Mouse (Mus musculus) mature B cell (primary cell): ENCODE measurements around the gene Rnf168.

ENCODE experiments used
- in situ Hi-C: fragments of 300-500 bp; cut with MboI; formaldehyde crosslinking; loops from 2 replicates; pipeline ENCODE4 v1.14.3; 2019

The Rnf168 gene

GRCm38 (mm10) chr16:32316601-32317000, 39.3 kb downstream of the Rnf168 start:
- in situ Hi-C loops, result no loop called here

GRCm38 (mm10) chr16:32323953-32324352, 46.7 kb downstream of the Rnf168 start:
- in situ Hi-C loops, result no loop called here

- in situ Hi-C loops, result no loop called here
Measured at GRCm38 (mm10) chr16:32330876-32331670, 53.8 kb downstream of the Rnf168 start.

- in situ Hi-C loops, result no loop called here
Measured at GRCm38 (mm10) chr16:32332040-32332555, 54.8 kb downstream of the Rnf168 start, which contains the start of gene Ubxn7. Gene Ubxn7 (plus strand): TSS chr16:32332257.

GRCm38 (mm10) chr16:32332556-32333511, 55.6 kb downstream of the Rnf168 start:
- in situ Hi-C loops, result no loop called here

- in situ Hi-C loops, result no loop called here
Measured at GRCm38 (mm10) chr16:32335146-32335545, 57.9 kb downstream of the Rnf168 start.

GRCm38 (mm10) chr16:32336026-32336780, 58.9 kb downstream of the Rnf168 start:
- in situ Hi-C loops, result no loop called here

GRCm38 (mm10) chr16:32337001-32337400, 59.7 kb downstream of the Rnf168 start:
- in situ Hi-C loops, result no loop called here

- in situ Hi-C loops, result no loop called here
Measured at GRCm38 (mm10) chr16:32340451-32340850, 63.2 kb downstream of the Rnf168 start.

GRCm38 (mm10) chr16:32345521-32345920, 68.3 kb downstream of the Rnf168 start:
- in situ Hi-C loops, result no loop called here

- in situ Hi-C loops, result no loop called here
Measured at GRCm38 (mm10) chr16:32350776-32351175, 73.5 kb downstream of the Rnf168 start.
